Mouse (Mus musculus) limb, embryonic 14.5 days (tissue): Measurements from ENCODE around the gene Tor2a. TPM values are rescaled to one million over a fixed set of nuclear protein-coding genes. Genes with fewer than 3 reads are reported as not detected.
A peak's percentile ranks its signal among the peaks of the same experiment; 100 is the strongest.

ENCODE experiments used
- ATAC-seq: fragments of 200-750 bp; cut with Nextera tagmentation; 2 replicates; pipeline ENCODE4 v1.8.0; 2017; ENCODE audit warnings: low read depth, moderate number of reproducible peaks, moderate TSS enrichment; ENCODE audit not compliant: low FRiP score
- DNase-seq: peaks from one replicate; pipeline ENCODE4 v3.0.0-alpha.2; 2015; ENCODE audit warnings: low spot score
- H3K27ac ChIP-seq: fragments of 300-500 bp; sonication (generic); replicated peaks from 2 replicates; pipeline ENCODE4 v1.5.1; 2014; ENCODE audit warnings: low read depth, mild to moderate bottlenecking, low read length, moderate library complexity, mixed read lengths
- H3K27me3 ChIP-seq: fragments of 300-500 bp; sonication (generic); 2 replicates; pipeline ENCODE4 v1.6.1; 2014; ENCODE audit warnings: low read length, mixed read lengths; ENCODE audit not compliant: control insufficient read depth, insufficient read depth
- H3K36me3 ChIP-seq: fragments of 300-500 bp; sonication (generic); 2 replicates; pipeline ENCODE4 v1.6.1; 2014; ENCODE audit warnings: mild to moderate bottlenecking, low read length, moderate library complexity, mixed read lengths; ENCODE audit not compliant: control insufficient read depth, insufficient read depth
- H3K4me1 ChIP-seq: fragments of 300-500 bp; sonication (generic); 2 replicates; pipeline ENCODE4 v1.6.1; 2014; ENCODE audit warnings: antibody characterized with exemption, low read length, mixed read lengths; ENCODE audit not compliant: control insufficient read depth, insufficient read depth
- H3K4me2 ChIP-seq: fragments of 300-500 bp; sonication (generic); replicated peaks from 2 replicates; pipeline ENCODE4 v1.6.1; 2014; ENCODE audit warnings: low read depth, mild to moderate bottlenecking, low read length, moderate library complexity; ENCODE audit not compliant: severe bottlenecking
- H3K4me3 ChIP-seq: fragments of 300-500 bp; sonication (generic); replicated peaks from 2 replicates; pipeline ENCODE4 v1.5.1; 2014; ENCODE audit warnings: low read length
- H3K9ac ChIP-seq: fragments of 300-500 bp; sonication (generic); 2 replicates; pipeline ENCODE4 v1.6.1; 2014; ENCODE audit warnings: mild to moderate bottlenecking, low read depth, low read length, moderate library complexity; ENCODE audit not compliant: severe bottlenecking
- H3K9me3 ChIP-seq: fragments of 300-500 bp; sonication (generic); 2 replicates; pipeline ENCODE4 v1.6.1; 2016; ENCODE audit warnings: low read length; ENCODE audit not compliant: control insufficient read depth
- POLR2A ChIP-seq: fragments of 200-500 bp; IDR thresholded peaks from 2 replicates; pipeline ENCODE4 v1.8.0; 2012; ENCODE audit warnings: inconsistent platforms, mild to moderate bottlenecking, moderate library complexity, borderline replicate concordance; ENCODE audit not compliant: insufficient read depth, insufficient read length; ENCODE audit errors: extremely low read depth
- WGBS: fragments of 180-500 bp; shearing (Covaris S2); extraction: QIAGEN DNeasy Blood & Tissue Kit; methylation state at CpG from one replicate; pipeline ENCODE4 v1.1.7; 2014; 5-methylcytosine and 5-hydroxymethylcytosine counted together
- polyA plus RNA-seq, 2 experiments: library from polyadenylated mRNA; depleted of rRNA in 1 of 2; stranded (reverse) in 1 of 2; unstranded in 1 of 2; fragments of >200 nt; fragmentation: Nextera tagmentation in 1 of 2; extraction: Ambion mirVana in 1 of 2; gene quantifications; 2 replicates each; pipeline versions ENCODE4 v1.2.1 to v1.2.3; 2012 to 2014

Tor2a gene
- polyA plus RNA-seq, 2 experiments = 81.2 to 82.6 TPM

- no peaks in the 10 kb centered on the region for H3K9me3 ChIP-seq
- no peaks in the 10 kb centered on the region for H3K27me3 ChIP-seq
- 34% methylated on average over 12 of the region's 12 CpGs for WGBS
- peaks cover 7% of the 10 kb centered on the region for H3K4me1 ChIP-seq
- no peak overlapping the region for H3K9ac ChIP-seq
- no peak overlapping the region for H3K4me2 ChIP-seq
- H3K36me3 ChIP-seq = no peaks in the 10 kb centered on the region
- no peak overlapping the region for H3K4me3 ChIP-seq
- TF ChIP-seq POLR2A = no peak
- no peak overlapping the region for H3K27ac ChIP-seq
- ATAC-seq (no peak), DNase-seq (no peak)
These were observed 14.9 kb downstream of the Tor2a start for GRCm38 (mm10) chr2:32771886-32772285.

GRCm38 (mm10) chr2:32772626-32773279, 15.7 kb downstream of the Tor2a start:
- no peak for ATAC-seq
- H3K36me3 ChIP-seq = no peaks in the 10 kb centered on the region

GRCm38 (mm10) chr2:32775359-32776074, 18.5 kb downstream of the Tor2a start, which contains the start of the genes Ttc16 and Ptrh1:
Gene Ttc16, minus strand, starts transcription at chr2:32775633.
Gene Ptrh1, plus strand, starts transcription at chr2:32775786.
- WGBS = under 1% methylated on average over 46 of the region's 46 CpGs
- no peak for TF ChIP-seq POLR2A
- H3K9me3 ChIP-seq = no peaks in the 10 kb centered on the region
- H3K9ac ChIP-seq = peak within 1 kb of the TSS; percentile 50
- ATAC-seq (peak; percentile 99), DNase-seq (peak; percentile 95)
- no peaks in the 10 kb centered on the region for H3K36me3 ChIP-seq
- peaks cover 7% of the 10 kb centered on the region for H3K4me1 ChIP-seq
- peak within 1 kb of the TSS; percentile 75 for H3K27ac ChIP-seq
- no peaks in the 10 kb centered on the region for H3K27me3 ChIP-seq
- peak within 1 kb of the TSS; percentile 62 for H3K4me3 ChIP-seq
- H3K4me2 ChIP-seq = peak within 1 kb of the TSS; percentile 88

More at GRCm38 (mm10) chr2:32772626-32773279, 15.7 kb downstream of the Tor2a start:
- 82% methylated on average over 8 of the region's 8 CpGs for WGBS
- Histone ChIP-seq H3K9me3 (no peaks in the 10 kb centered on the region), H3K27ac (no peak overlapping the region), H3K27me3 (no peaks in the 10 kb centered on the region), H3K4me2 (no peak overlapping the region), H3K9ac (no peak overlapping the region), H3K4me3 (no peak overlapping the region), H3K4me1 (peaks cover 7% of the 10 kb centered on the region)
- DNase-seq = no peak
- no peak for TF ChIP-seq POLR2A

GRCm38 (mm10) chr2:32776192-32776591, 19.2 kb downstream of the Tor2a start:
- ATAC-seq = no peak
- H3K27me3 ChIP-seq = no peaks in the 10 kb centered on the region
- no peaks in the 10 kb centered on the region for H3K36me3 ChIP-seq
- H3K4me3 ChIP-seq = peak overlapping the region; percentile 62
- peak overlapping the region; percentile 88 for H3K4me2 ChIP-seq
- H3K4me1 ChIP-seq = peaks cover 7% of the 10 kb centered on the region
- DNase-seq = no peak
- H3K27ac ChIP-seq = no peak overlapping the region
- peak overlapping the region; percentile 50; the same call in 1 of the 2 replicates for H3K9ac ChIP-seq
- WGBS = 19% methylated on average over 22 of the region's 22 CpGs
- no peak for TF ChIP-seq POLR2A
- no peaks in the 10 kb centered on the region for H3K9me3 ChIP-seq

GRCm38 (mm10) chr2:32778081-32778480, 21.0 kb downstream of the Tor2a start:
- peaks cover 7% of the 10 kb centered on the region for H3K4me1 ChIP-seq
- ATAC-seq = no peak
- H3K9ac ChIP-seq = no peak overlapping the region
- DNase-seq = no peak
- no peaks in the 10 kb centered on the region for H3K36me3 ChIP-seq
- no peak for TF ChIP-seq POLR2A
- no peak overlapping the region for H3K4me2 ChIP-seq
- no peaks in the 10 kb centered on the region for H3K27me3 ChIP-seq
- H3K9me3 ChIP-seq = no peaks in the 10 kb centered on the region
- H3K27ac ChIP-seq = no peak overlapping the region
- H3K4me3 ChIP-seq = no peak overlapping the region
- WGBS = 88% methylated on average over 6 of the region's 6 CpGs
